Mouse (Mus musculus) liver, postnatal 0 days (tissue): ENCODE data around the gene Commd1. TPM values are rescaled to one million over a fixed set of nuclear protein-coding genes. Genes with fewer than 3 reads are reported as not detected.

ENCODE experiments used
- ATAC-seq: fragments of 200-750 bp; cut with Nextera tagmentation; 2 replicates; pipeline ENCODE4 v1.8.0; 2017; ENCODE audit warnings: mild to moderate bottlenecking, moderate library complexity
- DNase-seq: peaks from one replicate; pipeline ENCODE4 v3.0.0-alpha.2; 2016
- H3K27ac ChIP-seq: fragments of 300-500 bp; sonication (generic); 2 replicates; pipeline ENCODE4 v1.5.1; 2014; ENCODE audit warnings: antibody characterized with exemption, moderate library complexity, mild to moderate bottlenecking, low read depth
- H3K27me3 ChIP-seq: fragments of 300-500 bp; sonication (generic); 2 replicates; pipeline ENCODE4 v1.6.1; 2014; ENCODE audit warnings: low read length, control low read depth, mixed read lengths; ENCODE audit not compliant: insufficient read depth
- H3K36me3 ChIP-seq: fragments of 300-500 bp; sonication (generic); replicated peaks from 2 replicates; pipeline ENCODE4 v1.6.1; 2014; ENCODE audit warnings: mild to moderate bottlenecking, control low read depth, low read length, moderate library complexity, mixed read lengths; ENCODE audit not compliant: insufficient read depth
- H3K4me1 ChIP-seq: fragments of 300-500 bp; sonication (generic); 2 replicates; pipeline ENCODE4 v1.6.1; 2014; ENCODE audit warnings: antibody characterized with exemption, mild to moderate bottlenecking, control low read depth; ENCODE audit not compliant: insufficient read depth
- H3K4me2 ChIP-seq: fragments of 300-500 bp; sonication (generic); 2 replicates; pipeline ENCODE4 v1.6.1; 2014; ENCODE audit warnings: low read depth, mild to moderate bottlenecking, low read length, moderate library complexity, mixed read lengths
- H3K4me3 ChIP-seq: fragments of 300-500 bp; sonication (generic); 2 replicates; pipeline ENCODE4 v1.5.1; 2014; ENCODE audit warnings: low read depth, low read length
- H3K9ac ChIP-seq: fragments of 300-500 bp; sonication (generic); replicated peaks from 2 replicates; pipeline ENCODE4 v1.6.1; 2014; ENCODE audit warnings: mild to moderate bottlenecking, moderate library complexity
- H3K9me3 ChIP-seq: fragments of 300-500 bp; sonication (generic); 2 replicates; pipeline ENCODE4 v1.6.1; 2016; ENCODE audit warnings: mild to moderate bottlenecking, control low read depth, low read length, mixed read lengths
- CTCF ChIP-seq: sonication (generic); IDR thresholded peaks from 2 replicates; pipeline ENCODE4 v1.5.1; 2016; ENCODE audit warnings: antibody characterized with exemption, low read depth
- EP300 ChIP-seq: IDR thresholded peaks from 2 replicates; pipeline ENCODE4 v1.6.1; 2016; ENCODE audit warnings: antibody characterized with exemption, low read depth, mild to moderate bottlenecking
- WGBS: fragments of 180-500 bp; shearing (Covaris S2); extraction: QIAGEN DNeasy Blood & Tissue Kit; methylation state at CpG from one replicate; pipeline ENCODE4 v1.1.7; 2014; ENCODE audit not compliant: insufficient replicate concordance; 5-methylcytosine and 5-hydroxymethylcytosine counted together
- polyA plus RNA-seq: library from polyadenylated mRNA; unstranded; fragments of >200 nt; fragmentation: Nextera tagmentation; extraction: Ambion mirVana; gene quantifications from 2 replicates; pipeline ENCODE4 v1.2.1, GENCODE M21; 2015

Gene Commd1
- polyA plus RNA-seq, 1 experiment from 2014 or later: 157 TPM

- WGBS: under 1% methylated on average over 41 of the region's 55 CpGs
- DNase-seq: peak; percentile 93
Observed at GRCm38 (mm10) chr11:22859633-22860334, 122.4 kb downstream of the Commd1 start.

GRCm38 (mm10) chr11:22859301-22859632, 122.9 kb downstream of the Commd1 start:
- Histone ChIP-seq H3K4me1 (peaks cover 27% of the 10 kb centered on the region), H3K9ac (peak overlapping the region; percentile 94), H3K27me3 (no peaks in the 10 kb centered on the region), H3K4me2 (peak overlapping the region; percentile 91), H3K27ac (peak overlapping the region; percentile 96), H3K36me3 (no peaks in the 10 kb centered on the region), H3K9me3 (no peaks in the 10 kb centered on the region), H3K4me3 (peak overlapping the region; percentile 94)
- 1% methylated on average over 18 of the region's 41 CpGs for WGBS
- no peak for DNase-seq
- no peak for TF ChIP-seq CTCF
- no peak for TF ChIP-seq EP300
- peak; percentile 58 for ATAC-seq

More at GRCm38 (mm10) chr11:22859633-22860334, 122.4 kb downstream of the Commd1 start:
- peak overlapping the region; percentile 94 for H3K9ac ChIP-seq
- H3K4me1 ChIP-seq: peaks cover 27% of the 10 kb centered on the region
- H3K4me3 ChIP-seq: peak overlapping the region; percentile 94
- H3K36me3 ChIP-seq: no peaks in the 10 kb centered on the region
- TF ChIP-seq CTCF: peak; percentile 46
- no peak for TF ChIP-seq EP300
- no peaks in the 10 kb centered on the region for H3K27me3 ChIP-seq
- peak; percentile 91 for ATAC-seq
- peak overlapping the region; percentile 96 for H3K27ac ChIP-seq
- peak overlapping the region; percentile 91 for H3K4me2 ChIP-seq
- no peaks in the 10 kb centered on the region for H3K9me3 ChIP-seq

GRCm38 (mm10) chr11:22858441-22859300, 123.5 kb downstream of the Commd1 start:
- H3K9ac ChIP-seq: peak overlapping the region; percentile 94
- H3K9me3 ChIP-seq: no peaks in the 10 kb centered on the region
- peak overlapping the region; percentile 96 for H3K27ac ChIP-seq
- peak; percentile 44 for ATAC-seq
- TF ChIP-seq CTCF: peak; percentile 17; the same call in 1 of the 2 replicates
- no peak for TF ChIP-seq EP300
- H3K4me2 ChIP-seq: peak overlapping the region; percentile 91
- 2% methylated on average over 50 of the region's 50 CpGs for WGBS
- DNase-seq: peak; percentile 62
- peak overlapping the region; percentile 94 for H3K4me3 ChIP-seq
- peaks cover 32% of the 10 kb centered on the region for H3K4me1 ChIP-seq
- no peaks in the 10 kb centered on the region for H3K27me3 ChIP-seq
- no peaks in the 10 kb centered on the region; the same call in 1 of the 2 replicates for H3K36me3 ChIP-seq

- no peak for TF ChIP-seq CTCF
- TF ChIP-seq EP300: no peak
- Histone ChIP-seq H3K27me3 (no peaks in the 10 kb centered on the region), H3K9ac (peak overlapping the region; percentile 94), H3K36me3 (no peaks in the 10 kb centered on the region; the same call in 1 of the 2 replicates), H3K4me2 (peak overlapping the region; percentile 91), H3K4me1 (peaks cover 38% of the 10 kb centered on the region), H3K27ac (peak overlapping the region; percentile 96), H3K4me3 (peak overlapping the region; percentile 94), H3K9me3 (no peaks in the 10 kb centered on the region)
- DNase-seq (peak; percentile 45), ATAC-seq (no peak)
- 8% methylated on average over 25 of the region's 25 CpGs for WGBS
Observed at GRCm38 (mm10) chr11:22857705-22858440, 124.3 kb downstream of the Commd1 start.

GRCm38 (mm10) chr11:22857106-22857704, 125.0 kb downstream of the Commd1 start:
- DNase-seq (no peak), ATAC-seq (no peak)
- Histone ChIP-seq H3K9ac (peak overlapping the region; percentile 94), H3K4me2 (peak overlapping the region; percentile 91), H3K4me1 (peaks cover 45% of the 10 kb centered on the region), H3K9me3 (no peaks in the 10 kb centered on the region), H3K27me3 (no peaks in the 10 kb centered on the region), H3K27ac (peak overlapping the region; percentile 96), H3K4me3 (peak overlapping the region; percentile 94), H3K36me3 (no peaks in the 10 kb centered on the region; the same call in 1 of the 2 replicates)
- 32% methylated on average over 5 of the region's 5 CpGs for whole genome bisulfite sequencing
- no peak for TF ChIP-seq CTCF
- TF ChIP-seq EP300: no peak
